Comparison of ENCODE assay signal across 8 mouse cellular contexts in genomic region chr4:136284891-136285290, GRCm38 (mm10). TPM values are rescaled to one million over a fixed set of nuclear protein-coding genes. Genes with fewer than 3 reads are reported as not detected.
A peak's percentile ranks its signal among the peaks of the same experiment; 100 is the strongest.
DNase-seq lines count a peak whose midpoint lies in the region; ATAC-seq and TF ChIP-seq lines count a peak whose summit lies in the region.

No protein-coding gene starts in this region.

- WGBS in heart, adult 2 months, result 2% methylated on average over 6 of the region's 6 CpGs
- 23% methylated on average over 6 of the region's 6 CpGs for WGBS in embryonic facial prominence, embryonic 15.5 days
- 28% methylated on average over 6 of the region's 6 CpGs for WGBS in kidney, embryonic 15.5 days
- 22% methylated on average over 6 of the region's 6 CpGs for WGBS in midbrain, embryonic 13.5 days

- no peaks in the 10 kb centered on the region for H3K79me2 ChIP-seq in heart, adult 2 months (replicated peaks; ENCODE audit: control insufficient read depth, insufficient read depth, low read length)

- no peaks in the 10 kb centered on the region for H3K27me3 ChIP-seq in heart, adult 2 months (ENCODE audit: control insufficient read depth, insufficient read depth, low read length)
- H3K27me3 ChIP-seq in E14TG2a.4 (ENCODE audit: insufficient read depth, low read length), result peaks cover 12% of the 10 kb centered on the region
- no peaks in the 10 kb centered on the region for H3K27me3 ChIP-seq in embryonic facial prominence, embryonic 15.5 days
- no peaks in the 10 kb centered on the region for H3K27me3 ChIP-seq in kidney, embryonic 15.5 days
- peaks cover 19% of the 10 kb centered on the region for H3K27me3 ChIP-seq in midbrain, embryonic 13.5 days

- intact Hi-C loops in heart, adult 2 months (cut with DNase I), result loop anchor here (1.0 to 10.0 kb wide), 5 partner anchors 24 to 1360 kb away; partner anchors contain the start of genes 6030445D17Rik, Hnrnpr, Id3 and Luzp1

- peak overlapping the region; percentile 70 for H3K9ac ChIP-seq in heart, adult 2 months (ENCODE audit: low read depth, low read length)
- peak overlapping the region; percentile 77 for H3K9ac ChIP-seq in embryonic facial prominence, embryonic 15.5 days
- H3K9ac ChIP-seq in kidney, embryonic 15.5 days, result peak overlapping the region; percentile 63
- H3K9ac ChIP-seq in midbrain, embryonic 13.5 days (replicated peaks), result peak overlapping the region; percentile 85

- peak overlapping the region; percentile 82 for H3K4me2 ChIP-seq in embryonic facial prominence, embryonic 15.5 days (replicated peaks)
- H3K4me2 ChIP-seq in kidney, embryonic 15.5 days, result peak overlapping the region; percentile 87
- peak overlapping the region; percentile 90 for H3K4me2 ChIP-seq in midbrain, embryonic 13.5 days (replicated peaks)

- peak in 1 of 2 experiments; percentile 51 for DNase-seq in heart, adult 2 months
- DNase-seq in heart, adult 11 months, result no peak
- no peak for DNase-seq in urinary bladder, adult 18-20 months (ENCODE audit: low spot score in 2 of 2)
- no peak for DNase-seq in right cerebral cortex, postnatal 14 days

- H3K4me3 ChIP-seq in heart, adult 2 months, result peak overlapping the region; percentile 80
- H3K4me3 ChIP-seq in E14TG2a.4 (replicated peaks; ENCODE audit: low read length), result peak overlapping the region; percentile 86; the same call in 1 of the 2 replicates
- peak overlapping the region; percentile 82 for H3K4me3 ChIP-seq in embryonic facial prominence, embryonic 15.5 days (replicated peaks)
- peak overlapping the region; percentile 65 for H3K4me3 ChIP-seq in kidney, embryonic 15.5 days (replicated peaks)
- H3K4me3 ChIP-seq in midbrain, embryonic 13.5 days (replicated peaks), result peak overlapping the region; percentile 74

- no peak for TF ChIP-seq POLR2A in heart, adult 2 months (IDR thresholded peaks at IDR 0.05; ENCODE audit: insufficient read depth, low read depth, low read length)

- H3K36me3 ChIP-seq in heart, adult 2 months (ENCODE audit: control insufficient read depth, insufficient read depth, low read length), result peaks cover 6% of the 10 kb centered on the region
- peaks cover 26% of the 10 kb centered on the region for H3K36me3 ChIP-seq in E14TG2a.4 (ENCODE audit: insufficient read depth, low read length)
- H3K36me3 ChIP-seq in embryonic facial prominence, embryonic 15.5 days, result peaks cover 29% of the 10 kb centered on the region
- peaks cover 27% of the 10 kb centered on the region for H3K36me3 ChIP-seq in kidney, embryonic 15.5 days
- peaks cover 29% of the 10 kb centered on the region for H3K36me3 ChIP-seq in midbrain, embryonic 13.5 days

- no peak for TF ChIP-seq EP300 in heart, adult 2 months (IDR thresholded peaks at IDR 0.05; ENCODE audit: insufficient read depth, low read depth, low read length)

- no peaks in the 10 kb centered on the region; the same call in 1 of the 2 replicates for H3K9me3 ChIP-seq in E14TG2a.4 (ENCODE audit: low read length)
- H3K9me3 ChIP-seq in embryonic facial prominence, embryonic 15.5 days (replicated peaks), result 0 out of 2 replicates have a peak, but pooled peaks cover 3% of the 10 kb centered on the region
- no peaks in the 10 kb centered on the region for H3K9me3 ChIP-seq in kidney, embryonic 15.5 days (replicated peaks)
- H3K9me3 ChIP-seq in midbrain, embryonic 13.5 days, result 0 out of 2 replicates have a peak, but pooled peaks cover 3% of the 10 kb centered on the region

- peaks cover 11% of the 10 kb centered on the region for H3K4me1 ChIP-seq in heart, adult 2 months (ENCODE audit: control insufficient read depth, insufficient read depth, low read length)
- peaks cover 56% of the 10 kb centered on the region for H3K4me1 ChIP-seq in E14TG2a.4 (replicated peaks; ENCODE audit: low read depth, low read length)
- H3K4me1 ChIP-seq in embryonic facial prominence, embryonic 15.5 days, result peaks cover 34% of the 10 kb centered on the region
- H3K4me1 ChIP-seq in kidney, embryonic 15.5 days, result peaks cover 50% of the 10 kb centered on the region
- peaks cover 50% of the 10 kb centered on the region for H3K4me1 ChIP-seq in midbrain, embryonic 13.5 days (replicated peaks)

- H3K27ac ChIP-seq in heart, adult 2 months, result peak overlapping the region; percentile 89
- H3K27ac ChIP-seq in embryonic facial prominence, embryonic 15.5 days (replicated peaks), result peak overlapping the region; percentile 98
- peak overlapping the region; percentile 94 for H3K27ac ChIP-seq in kidney, embryonic 15.5 days
- peak overlapping the region; percentile 93 for H3K27ac ChIP-seq in midbrain, embryonic 13.5 days

- ATAC-seq in embryonic facial prominence, embryonic 15.5 days (ENCODE audit: insufficient number of reproducible peaks, low FRiP score, low TSS enrichment, low read depth), result no peak
- no peak for ATAC-seq in kidney, embryonic 15.5 days (replicated peaks; ENCODE audit: low FRiP score)
- no peak for ATAC-seq in midbrain, embryonic 13.5 days

- no peak for TF ChIP-seq CTCF in heart, adult 2 months (IDR thresholded peaks at IDR 0.05)
- no peak for TF ChIP-seq CTCF in E14TG2a.4 (conservative IDR thresholded peaks at IDR 0.05; ENCODE audit: low read length)

RNA-seq across cellular contexts. Expression of gene Zfp46, which starts 0.4 kb away (rescaled TPM):
- total RNA-seq in heart, adult 2 months (2021), result 10 to 100 TPM; 33.7 to 39.6 TPM
- polyA plus RNA-seq in heart, adult 2 months (2012; rRNA removed), result 32.1 and 49.6 TPM in 2 replicates
- polyA plus RNA-seq in embryonic facial prominence, embryonic 15.5 days (2015; fragmentation: Nextera tagmentation; extraction: Ambion mirVana), result 25.0 and 25.5 TPM in 2 replicates
- 22.8 TPM in 2 replicates for polyA plus RNA-seq in kidney, embryonic 15.5 days (2015; fragmentation: Nextera tagmentation; extraction: Ambion mirVana)
- polyA plus RNA-seq in midbrain, embryonic 13.5 days (2015; fragmentation: Nextera tagmentation; extraction: Ambion mirVana), result 39.5 and 40.7 TPM in 2 replicates

RNA-seq across cellular contexts. Expression of gene Hnrnpr, which starts 25.9 kb away (rescaled TPM):
- total RNA-seq in heart, adult 2 months (2021), result 10 to 100 TPM; 43.9 to 44.8 TPM
- 10.7 and 18.3 TPM in 2 replicates for polyA plus RNA-seq in heart, adult 2 months (2012; rRNA removed)
- 153 and 159 TPM in 2 replicates for polyA plus RNA-seq in embryonic facial prominence, embryonic 15.5 days (2015; fragmentation: Nextera tagmentation; extraction: Ambion mirVana)
- polyA plus RNA-seq in kidney, embryonic 15.5 days (2015; fragmentation: Nextera tagmentation; extraction: Ambion mirVana), result 183 and 188 TPM in 2 replicates
- polyA plus RNA-seq in midbrain, embryonic 13.5 days (2015; fragmentation: Nextera tagmentation; extraction: Ambion mirVana), result 254 and 270 TPM in 2 replicates

RNA-seq across cellular contexts. Expression of gene Tcea3, which starts 37.4 kb away (rescaled TPM):
- total RNA-seq in heart, adult 2 months (2021), result 100 to 1,000 TPM; 112 to 138 TPM
- polyA plus RNA-seq in heart, adult 2 months (2012; rRNA removed), result 46.9 and 48.7 TPM in 2 replicates
- 19.2 and 20.7 TPM in 2 replicates for polyA plus RNA-seq in embryonic facial prominence, embryonic 15.5 days (2015; fragmentation: Nextera tagmentation; extraction: Ambion mirVana)
- polyA plus RNA-seq in kidney, embryonic 15.5 days (2015; fragmentation: Nextera tagmentation; extraction: Ambion mirVana), result 10.9 and 12.5 TPM in 2 replicates
- polyA plus RNA-seq in midbrain, embryonic 13.5 days (2015; fragmentation: Nextera tagmentation; extraction: Ambion mirVana), result 0.87 and 1.1 TPM in 2 replicates
